Mouse (Mus musculus) thymus, adult 2 months (tissue): Measurements from ENCODE around the gene Fkbp9. TPM values are rescaled to one million over a fixed set of nuclear protein-coding genes. Genes with fewer than 3 reads are reported as not detected.

ENCODE experiments used
- DNase-seq: peaks from one replicate; pipeline ENCODE4 v3.0.0; 2021
- H3K27ac ChIP-seq: fragments of 200-500 bp; 2 replicates; pipeline ENCODE4 v1.5.1; 2012; ENCODE audit warnings: low read length, control low read depth; ENCODE audit not compliant: control insufficient read depth, insufficient read depth
- H3K27me3 ChIP-seq: fragments of 200-500 bp; 2 replicates; pipeline ENCODE4 v1.6.1; 2012; ENCODE audit warnings: mild to moderate bottlenecking, low read length, moderate library complexity, mixed read lengths; ENCODE audit not compliant: control insufficient read depth, insufficient read depth
- H3K36me3 ChIP-seq: fragments of 200-500 bp; 2 replicates; pipeline ENCODE4 v1.6.1; 2012; ENCODE audit warnings: mild to moderate bottlenecking, low read length, moderate library complexity; ENCODE audit not compliant: control insufficient read depth, insufficient read depth
- H3K4me1 ChIP-seq: fragments of 200-500 bp; replicated peaks from 2 replicates; pipeline ENCODE4 v1.6.1; 2012; ENCODE audit warnings: low read length; ENCODE audit not compliant: control insufficient read depth, insufficient read depth
- H3K4me3 ChIP-seq: fragments of 200-500 bp; 2 replicates; pipeline ENCODE4 v1.5.1; 2012; ENCODE audit warnings: mild to moderate bottlenecking, low read length, control low read depth, moderate library complexity; ENCODE audit not compliant: control insufficient read depth, insufficient read depth
- CTCF ChIP-seq: fragments of 200-500 bp; IDR thresholded peaks from 2 replicates; pipeline ENCODE4 v1.5.1; 2012; ENCODE audit warnings: mild to moderate bottlenecking, control low read depth, low read length, moderate library complexity, borderline replicate concordance; ENCODE audit not compliant: control insufficient read depth, poor library complexity, insufficient read depth; ENCODE audit errors: extremely low read depth
- POLR2A ChIP-seq: fragments of 200-500 bp; IDR thresholded peaks from 2 replicates; pipeline ENCODE4 v1.6.1; 2012; ENCODE audit warnings: mild to moderate bottlenecking, low read length, control low read depth, moderate library complexity; ENCODE audit not compliant: control insufficient read depth, poor library complexity, insufficient read depth; ENCODE audit errors: extremely low read depth
- WGBS: fragments of 180-500 bp; shearing (Covaris S2); methylation state at CpG from one replicate; pipeline ENCODE4 v1.1.7; 2018; 5-methylcytosine and 5-hydroxymethylcytosine counted together
- polyA plus RNA-seq: library from polyadenylated mRNA; depleted of rRNA; stranded (reverse); fragments of >200 nt; gene quantifications from 2 replicates; pipeline ENCODE4 v1.2.3, GENCODE M21; 2012

Fkbp9 gene
- polyA plus RNA-seq, 1 experiment: 11.1 TPM

DNA sequence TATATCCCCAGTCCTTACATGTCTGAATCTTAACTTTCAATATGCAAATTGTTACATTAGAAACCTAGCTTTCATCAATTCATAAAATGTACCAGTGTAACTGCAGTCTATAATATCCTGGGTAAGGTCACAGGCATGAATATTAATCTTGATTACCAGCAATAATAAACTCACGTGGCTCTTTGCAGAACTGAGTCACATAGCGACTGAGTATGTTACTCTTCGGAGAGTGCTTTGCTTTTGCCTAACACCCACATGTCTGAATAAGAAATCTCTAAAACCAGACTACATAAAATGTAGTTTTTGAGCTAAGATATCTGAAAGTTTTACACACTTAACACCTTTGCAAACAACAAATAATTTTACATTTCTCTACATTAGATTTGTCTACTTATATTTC, 69.5 kb downstream of the Fkbp9 start:
- Histone ChIP-seq H3K4me3 (no peak overlapping the region), H3K36me3 (no peaks in the 10 kb centered on the region), H3K27me3 (no peaks in the 10 kb centered on the region), H3K27ac (no peak overlapping the region), H3K4me1 (peaks cover 4% of the 10 kb centered on the region; the same call in 1 of the 2 replicates)
- no peak for DNase-seq
- TF ChIP-seq CTCF: no peak
- no peak for TF ChIP-seq POLR2A
- WGBS: 50% methylated on average over 3 of the region's 3 CpGs

DNA sequence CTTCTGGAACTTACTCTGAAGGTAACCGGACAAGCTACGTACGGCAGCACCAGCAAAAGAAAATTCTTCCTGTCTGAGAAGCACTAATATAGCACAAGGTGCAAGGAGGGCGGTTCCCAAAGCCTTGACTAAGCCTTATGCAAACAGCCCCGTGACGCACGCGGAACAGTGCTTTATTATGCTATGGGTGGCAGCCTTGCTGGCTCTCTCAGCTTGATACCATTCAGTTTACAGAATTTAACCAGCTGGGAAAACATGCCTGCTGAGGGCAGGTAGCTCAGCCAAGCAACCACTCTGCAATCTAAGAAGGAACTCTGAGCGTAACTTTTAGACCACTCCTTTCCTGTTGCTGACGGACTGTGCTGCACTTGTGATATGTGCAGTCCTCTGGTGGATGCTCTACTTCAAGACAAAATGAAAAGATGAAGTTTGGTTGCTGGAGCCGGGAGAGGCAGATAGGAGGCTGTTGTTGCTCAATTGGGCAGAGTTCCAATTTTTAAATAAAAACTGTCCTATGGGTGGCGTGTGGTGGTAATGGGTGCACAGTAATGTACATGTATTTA, 70.0 kb downstream of the Fkbp9 start:
- Histone ChIP-seq H3K36me3 (no peaks in the 10 kb centered on the region), H3K27me3 (no peaks in the 10 kb centered on the region), H3K27ac (peak overlapping the region; percentile 56; the same call in 1 of the 2 replicates), H3K4me1 (peaks cover 4% of the 10 kb centered on the region; the same call in 1 of the 2 replicates), H3K4me3 (peak overlapping the region; percentile 38)
- 10% methylated on average over 12 of the region's 12 CpGs for WGBS
- DNase-seq: peak; percentile 58
- TF ChIP-seq CTCF (no peak), POLR2A (no peak)

DNA sequence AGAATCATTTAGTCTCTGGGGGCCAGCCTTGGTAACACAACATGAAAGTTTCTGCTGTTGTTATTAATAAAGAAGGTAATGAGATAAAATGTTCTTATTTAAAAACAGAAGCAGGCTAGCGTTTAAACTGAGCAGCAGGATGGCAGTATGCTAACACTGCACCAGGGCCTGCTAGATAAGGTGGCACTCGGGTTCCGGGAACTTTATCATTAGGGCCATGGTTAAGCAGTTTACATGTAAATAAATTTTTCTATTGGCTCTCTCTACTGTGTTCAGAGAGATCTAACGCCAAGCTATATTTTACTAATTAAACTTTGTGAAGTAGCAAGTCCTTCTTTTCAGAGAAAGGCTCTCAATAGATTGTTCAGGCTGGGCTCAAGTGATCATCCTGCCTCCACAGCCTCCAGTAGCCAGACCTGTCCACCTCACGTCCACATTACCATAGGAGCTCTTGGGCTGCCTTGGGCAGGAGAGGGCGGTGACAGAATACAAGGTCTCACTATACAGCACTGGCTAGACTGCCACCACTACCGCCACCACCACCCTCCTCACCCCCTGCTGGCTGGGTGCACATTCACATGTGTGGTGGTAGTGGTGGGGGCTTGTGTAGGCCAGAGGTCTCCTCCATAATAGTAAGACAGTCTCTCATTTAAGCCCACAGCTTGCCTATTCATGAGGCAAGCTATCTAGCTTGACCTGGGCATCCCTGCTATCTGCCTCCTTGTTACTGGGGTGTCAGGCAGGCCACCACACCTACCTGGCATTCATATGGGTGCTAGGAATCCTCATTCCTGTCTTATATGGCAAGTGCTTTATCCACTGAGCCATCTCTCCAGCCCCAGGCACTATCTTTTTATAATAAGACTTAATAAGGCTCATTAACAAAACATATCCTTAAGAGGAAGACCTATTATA, 71.0 kb downstream of the Fkbp9 start:
- Histone ChIP-seq H3K27me3 (no peaks in the 10 kb centered on the region), H3K36me3 (no peaks in the 10 kb centered on the region), H3K27ac (no peak overlapping the region), H3K4me1 (peaks cover 4% of the 10 kb centered on the region; the same call in 1 of the 2 replicates), H3K4me3 (no peak overlapping the region)
- 97% methylated on average over 7 of the region's 7 CpGs for WGBS
- TF ChIP-seq POLR2A: no peak
- TF ChIP-seq CTCF: no peak
- no peak for DNase-seq

DNA sequence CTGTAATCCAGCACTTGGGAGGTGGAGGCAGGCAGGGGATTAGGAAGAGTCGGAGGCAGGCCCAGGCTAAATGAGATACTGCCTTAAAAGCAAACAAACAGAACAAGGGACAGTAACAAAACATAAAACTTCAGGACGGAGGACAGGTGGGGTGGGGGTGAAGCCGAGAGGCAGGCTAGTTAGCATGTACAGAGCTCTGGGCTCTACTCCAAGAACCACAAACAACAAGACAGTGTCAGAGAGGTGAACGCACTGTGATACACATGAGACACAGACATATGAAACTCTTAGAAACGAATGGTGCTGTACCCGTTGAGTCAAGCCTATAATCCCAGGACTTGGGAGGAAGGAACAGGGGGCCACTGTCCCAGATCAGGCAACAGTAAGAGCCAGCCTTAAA, 72.0 kb downstream of the Fkbp9 start:
- Histone ChIP-seq H3K36me3 (no peaks in the 10 kb centered on the region), H3K27me3 (no peaks in the 10 kb centered on the region), H3K27ac (no peak overlapping the region), H3K4me3 (no peak overlapping the region), H3K4me1 (peaks cover 4% of the 10 kb centered on the region; the same call in 1 of the 2 replicates)
- DNase-seq: no peak
- TF ChIP-seq POLR2A: no peak
- no peak for TF ChIP-seq CTCF
- WGBS: 78% methylated on average over 6 of the region's 6 CpGs

DNA sequence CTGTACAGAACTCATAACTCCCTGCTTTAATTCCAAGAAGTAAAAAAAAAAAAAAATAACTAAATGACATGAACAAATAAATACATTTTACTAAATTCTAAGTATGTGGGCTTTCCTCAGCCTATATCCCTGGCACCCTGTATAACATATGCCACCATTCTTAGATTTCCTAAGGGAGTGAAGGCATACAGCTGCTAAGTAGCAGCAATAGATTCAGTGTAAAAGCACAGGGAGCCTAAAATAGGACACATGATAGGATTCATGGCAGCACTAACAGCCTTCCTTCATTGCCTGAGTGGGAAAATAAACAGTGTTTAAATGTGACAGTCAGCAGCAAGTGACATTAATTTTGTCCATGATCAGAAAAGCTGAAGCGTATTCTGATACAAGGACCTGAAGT, 72.5 kb downstream of the Fkbp9 start:
- no peak overlapping the region for H3K4me3 ChIP-seq
- peaks cover 4% of the 10 kb centered on the region; the same call in 1 of the 2 replicates for H3K4me1 ChIP-seq

DNA sequence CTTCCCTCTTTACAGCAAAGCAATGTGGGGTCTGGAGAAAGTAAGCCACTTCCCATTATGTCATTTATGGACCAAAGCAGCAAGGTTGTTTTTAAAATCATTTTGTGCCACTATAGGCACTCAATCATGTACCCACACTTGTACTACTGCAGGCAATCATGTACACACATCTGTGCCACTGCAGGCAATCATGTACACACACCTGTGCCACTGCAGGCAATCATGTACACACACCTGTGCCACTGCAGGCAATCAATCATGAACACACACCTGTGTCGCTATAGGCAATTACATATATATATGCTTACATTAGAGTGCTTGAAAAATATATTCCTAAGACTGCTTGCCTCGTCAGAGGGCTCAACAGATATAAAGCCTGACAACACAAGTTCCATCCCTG, 73.1 kb downstream of the Fkbp9 start:
- WGBS: 93% methylated on average over 2 of the region's 2 CpGs
- no peaks in the 10 kb centered on the region for H3K36me3 ChIP-seq
- H3K4me3 ChIP-seq: no peak overlapping the region
- no peak for DNase-seq
- peaks cover 4% of the 10 kb centered on the region; the same call in 1 of the 2 replicates for H3K4me1 ChIP-seq
- no peaks in the 10 kb centered on the region for H3K27me3 ChIP-seq
- TF ChIP-seq CTCF (no peak), POLR2A (no peak)
- no peak overlapping the region for H3K27ac ChIP-seq

More for the DNA sequence above, 72.5 kb downstream of the Fkbp9 start:
- Histone ChIP-seq H3K27me3 (no peaks in the 10 kb centered on the region), H3K27ac (no peak overlapping the region), H3K36me3 (no peaks in the 10 kb centered on the region)
- WGBS: 93% methylated on average over 1 of the region's 1 CpGs
- TF ChIP-seq POLR2A (no peak), CTCF (no peak)
- no peak for DNase-seq
